Mouse (Mus musculus): Measurements from ENCODE around the gene Ribc1.

DNA sequence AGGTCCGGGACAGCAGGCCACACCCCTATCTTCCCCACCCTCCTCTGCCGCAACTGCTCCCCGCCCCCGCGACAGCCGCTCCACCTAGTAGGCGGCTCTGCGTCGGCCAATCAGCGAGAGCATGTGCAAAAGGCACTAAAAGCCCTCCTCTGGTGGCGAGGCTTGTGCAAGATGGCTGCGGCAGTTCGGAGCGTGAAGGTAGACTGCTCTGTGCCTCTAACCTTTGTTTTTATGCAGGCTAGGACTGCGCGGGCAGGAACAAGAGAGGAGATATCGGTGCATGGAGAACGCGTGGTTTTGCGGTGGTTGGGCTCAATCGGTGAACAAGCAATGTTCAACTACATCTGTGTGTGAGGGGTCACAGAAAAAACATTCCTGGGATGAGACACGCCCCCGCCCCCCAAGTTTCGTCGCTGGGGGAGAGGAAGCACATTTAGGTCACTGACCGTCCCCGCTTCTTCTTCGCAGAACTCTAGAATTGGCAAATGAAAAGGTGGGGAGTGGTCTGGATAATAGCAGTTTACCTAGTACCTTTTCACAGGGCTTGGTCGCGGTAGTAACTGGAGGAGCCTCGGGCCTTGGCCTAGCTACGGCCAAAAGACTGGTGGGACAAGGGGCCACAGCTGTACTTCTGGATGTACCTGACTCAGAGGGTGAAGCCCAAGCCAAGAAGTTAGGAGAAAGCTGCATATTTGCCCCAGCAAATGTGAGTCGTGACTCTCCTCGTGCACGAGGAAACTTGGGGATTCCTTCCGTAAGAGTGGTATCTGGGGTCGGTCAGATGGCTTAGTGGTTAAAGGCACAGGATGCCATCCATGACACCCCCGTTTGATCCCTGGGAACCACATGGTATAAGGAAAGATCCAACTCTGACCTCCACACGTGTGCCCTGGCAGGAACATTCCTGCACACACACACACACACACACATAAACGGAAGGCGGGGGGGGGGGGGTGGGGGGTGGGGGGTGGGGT, 14.1 kb downstream of the Ribc1 start, which contains the start of gene Hsd17b10:
- no peak for TF ChIP-seq CTCF (IDR thresholded peaks at IDR 0.05; ENCODE audit: extremely low read depth, insufficient read depth, low read length)
- peak; percentile 91 for TF ChIP-seq POLR2A (IDR thresholded peaks at IDR 0.05; ENCODE audit: extremely low read depth, insufficient read depth, low read length)

Measured in cortical plate, adult 2 months (tissue).